Mouse (Mus musculus) embryonic facial prominence, embryonic 15.5 days (tissue): ENCODE measurements at regions not wholly inside any gene's neighbourhood (a gene's known extent, or its start where the extent isn't known, plus 50 kb on each side); places are given as distances from the start of the nearest gene placed in this dataset.

Source experiments
- ATAC-seq: fragments of 200-750 bp; cut with Nextera tagmentation; 2 replicates; pipeline ENCODE4 v1.8.0; 2017; ENCODE audit warnings: low read depth, moderate TSS enrichment; ENCODE audit not compliant: insufficient number of reproducible peaks, low FRiP score, low TSS enrichment
- H3K27ac ChIP-seq: fragments of 300-500 bp; sonication (generic); replicated peaks from 2 replicates; pipeline ENCODE4 v1.5.1; 2015; ENCODE audit warnings: mild to moderate bottlenecking, inconsistent platforms
- H3K27me3 ChIP-seq: fragments of 300-500 bp; sonication (generic); 2 replicates; pipeline ENCODE4 v1.6.1; 2015; ENCODE audit warnings: inconsistent platforms
- H3K36me3 ChIP-seq: fragments of 300-500 bp; sonication (generic); 2 replicates; pipeline ENCODE4 v1.6.1; 2015; ENCODE audit warnings: mild to moderate bottlenecking, inconsistent platforms
- H3K4me1 ChIP-seq: fragments of 300-500 bp; sonication (generic); 2 replicates; pipeline ENCODE4 v1.6.1; 2015; ENCODE audit warnings: inconsistent platforms
- H3K4me2 ChIP-seq: fragments of 300-500 bp; sonication (generic); replicated peaks from 2 replicates; pipeline ENCODE4 v1.6.1; 2015; ENCODE audit warnings: mild to moderate bottlenecking, inconsistent platforms
- H3K4me3 ChIP-seq: fragments of 300-500 bp; sonication (generic); replicated peaks from 2 replicates; pipeline ENCODE4 v1.5.1; 2015; ENCODE audit warnings: mild to moderate bottlenecking, inconsistent platforms
- H3K9ac ChIP-seq: fragments of 300-500 bp; sonication (generic); 2 replicates; pipeline ENCODE4 v1.6.1; 2015; ENCODE audit warnings: inconsistent platforms
- H3K9me3 ChIP-seq: fragments of 300-500 bp; sonication (generic); replicated peaks from 2 replicates; pipeline ENCODE4 v1.6.1; 2016; ENCODE audit warnings: inconsistent platforms
- WGBS: fragments of 180-500 bp; shearing (Covaris S2); methylation state at CpG from one replicate; pipeline ENCODE4 v1.1.7; 2015; 5-methylcytosine and 5-hydroxymethylcytosine counted together

DNA sequence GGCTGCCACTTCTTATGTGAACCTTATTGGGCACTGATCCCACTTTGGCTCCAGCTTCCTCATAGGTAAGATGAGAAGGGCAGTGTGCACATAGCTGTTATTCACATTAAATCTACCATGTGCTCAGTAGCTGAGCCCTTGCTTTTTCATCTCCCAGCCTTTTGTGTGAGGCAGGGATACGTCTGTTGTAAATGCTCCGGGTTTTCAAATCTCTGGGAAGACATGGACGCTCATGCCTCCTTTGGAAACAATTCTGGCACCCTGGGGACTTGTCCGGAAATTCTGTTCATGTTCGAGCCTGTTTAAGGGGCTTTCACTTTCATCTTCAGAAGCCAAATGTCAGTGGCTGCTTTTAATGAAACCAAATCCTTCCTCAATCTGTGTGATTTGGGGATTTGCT lies 312.7 kb downstream of the Bcl11a start:
- H3K4me2 ChIP-seq = no peak overlapping the region
- H3K9me3 ChIP-seq = no peaks in the 10 kb centered on the region
- no peaks in the 10 kb centered on the region for H3K36me3 ChIP-seq
- 0 out of 2 replicates have a peak, but pooled peaks cover 3% of the 10 kb centered on the region for H3K4me1 ChIP-seq
- WGBS = 6% methylated on average over 5 of the region's 5 CpGs
- H3K27me3 ChIP-seq = no peaks in the 10 kb centered on the region
- H3K27ac ChIP-seq = no peak overlapping the region
- ATAC-seq = no peak
- H3K9ac ChIP-seq = no peak overlapping the region
- no peak overlapping the region for H3K4me3 ChIP-seq

DNA sequence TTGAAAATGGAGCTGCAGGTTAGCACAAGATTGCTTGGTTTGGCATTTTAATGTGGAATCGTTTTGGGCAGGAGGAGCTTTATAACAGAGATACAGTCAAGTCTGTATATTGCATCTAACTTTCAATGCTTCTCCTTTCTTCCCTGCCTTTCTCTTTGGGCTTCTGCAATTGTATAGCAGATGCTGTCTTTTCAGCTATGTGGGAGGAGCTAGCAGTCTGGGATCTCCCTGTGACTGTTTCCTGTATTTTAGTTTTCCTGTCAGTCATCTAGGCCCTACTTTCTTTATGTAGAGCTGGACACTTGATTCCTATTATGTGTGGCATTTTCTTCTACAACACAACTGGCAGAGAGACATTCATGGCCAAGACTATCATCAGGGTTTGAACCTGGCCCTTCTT lies 313.5 kb downstream of the Bcl11a start:
- Histone ChIP-seq H3K36me3 (no peaks in the 10 kb centered on the region), H3K27ac (no peak overlapping the region), H3K4me1 (0 out of 2 replicates have a peak, but pooled peaks cover 3% of the 10 kb centered on the region), H3K27me3 (no peaks in the 10 kb centered on the region), H3K4me2 (no peak overlapping the region), H3K9ac (no peak overlapping the region), H3K9me3 (no peaks in the 10 kb centered on the region), H3K4me3 (no peak overlapping the region)
- no peak for ATAC-seq
- 41% methylated on average over 1 of the region's 1 CpGs for WGBS

GRCm38 (mm10) chr11:24395478-24395877 lies 317.6 kb downstream of the Bcl11a start:
- 88% methylated on average over 2 of the region's 2 CpGs for WGBS
- no peaks in the 10 kb centered on the region for H3K9me3 ChIP-seq
- ATAC-seq = no peak

DNA sequence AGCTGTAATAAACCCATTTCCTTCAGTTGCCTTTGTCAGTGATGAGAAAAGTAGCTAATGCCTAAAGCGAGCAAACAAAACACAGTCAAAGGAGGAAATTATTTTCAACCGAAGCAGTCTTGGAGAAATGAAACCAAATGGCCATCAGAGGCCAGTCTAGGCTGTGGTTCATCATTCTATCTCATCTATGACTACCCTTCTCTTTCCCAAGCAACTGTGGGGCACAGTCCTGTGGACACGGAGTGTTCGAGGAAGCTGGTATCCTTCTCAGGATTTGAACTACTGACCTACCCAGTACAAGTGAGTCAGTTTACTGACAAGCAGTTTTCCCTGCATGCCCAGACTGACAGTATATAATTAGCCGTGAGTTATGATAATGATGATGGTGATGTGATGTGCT lies 319.1 kb downstream of the Bcl11a start:
- Histone ChIP-seq H3K27me3 (no peaks in the 10 kb centered on the region), H3K9me3 (no peaks in the 10 kb centered on the region), H3K4me3 (no peak overlapping the region), H3K4me2 (no peak overlapping the region), H3K36me3 (no peaks in the 10 kb centered on the region), H3K27ac (no peak overlapping the region), H3K4me1 (no peaks in the 10 kb centered on the region), H3K9ac (no peak overlapping the region)
- no peak for ATAC-seq
- WGBS = 77% methylated on average over 5 of the region's 5 CpGs

More at GRCm38 (mm10) chr11:24395478-24395877, 317.6 kb downstream of the Bcl11a start:
- Histone ChIP-seq H3K9ac (no peak overlapping the region), H3K36me3 (no peaks in the 10 kb centered on the region), H3K4me2 (no peak overlapping the region), H3K4me1 (0 out of 2 replicates have a peak, but pooled peaks cover under 1% of the 10 kb centered on the region), H3K4me3 (no peak overlapping the region), H3K27ac (no peak overlapping the region), H3K27me3 (no peaks in the 10 kb centered on the region)

DNA sequence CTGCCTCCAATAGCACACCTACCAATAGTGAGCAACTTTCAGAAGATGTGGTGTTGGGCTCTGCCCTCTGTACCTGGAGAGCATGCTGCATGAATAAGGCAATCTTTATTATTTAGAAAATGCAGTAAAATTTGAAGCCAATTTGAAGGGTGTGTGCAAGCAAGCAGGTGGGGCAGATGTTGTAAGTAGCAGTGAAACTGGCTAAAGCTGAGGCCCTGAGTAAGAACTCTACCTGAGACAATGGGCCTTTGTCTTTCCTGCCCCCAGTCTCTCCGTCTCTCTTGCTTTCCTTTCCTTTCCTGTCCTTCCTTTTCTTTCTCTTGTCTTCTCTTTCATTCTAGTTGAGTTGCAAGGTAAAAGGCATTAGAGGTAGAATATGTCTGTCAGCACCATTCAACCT lies 319.9 kb downstream of the Bcl11a start:
- Histone ChIP-seq H3K27me3 (no peaks in the 10 kb centered on the region), H3K4me1 (no peaks in the 10 kb centered on the region), H3K9ac (no peak overlapping the region), H3K9me3 (no peaks in the 10 kb centered on the region), H3K4me2 (no peak overlapping the region), H3K4me3 (no peak overlapping the region), H3K36me3 (no peaks in the 10 kb centered on the region), H3K27ac (no peak overlapping the region)
- 44% methylated on average over 1 of the region's 1 CpGs for WGBS
- no peak for ATAC-seq

- Histone ChIP-seq H3K36me3 (no peaks in the 10 kb centered on the region), H3K4me3 (no peak overlapping the region), H3K9ac (no peak overlapping the region), H3K27me3 (no peaks in the 10 kb centered on the region), H3K4me1 (no peaks in the 10 kb centered on the region), H3K27ac (no peak overlapping the region), H3K4me2 (no peak overlapping the region), H3K9me3 (no peaks in the 10 kb centered on the region)
- WGBS = 79% methylated on average over 3 of the region's 3 CpGs
- ATAC-seq = no peak
Observed at GRCm38 (mm10) chr11:24401151-24401550, 323.3 kb downstream of the Bcl11a start.

DNA sequence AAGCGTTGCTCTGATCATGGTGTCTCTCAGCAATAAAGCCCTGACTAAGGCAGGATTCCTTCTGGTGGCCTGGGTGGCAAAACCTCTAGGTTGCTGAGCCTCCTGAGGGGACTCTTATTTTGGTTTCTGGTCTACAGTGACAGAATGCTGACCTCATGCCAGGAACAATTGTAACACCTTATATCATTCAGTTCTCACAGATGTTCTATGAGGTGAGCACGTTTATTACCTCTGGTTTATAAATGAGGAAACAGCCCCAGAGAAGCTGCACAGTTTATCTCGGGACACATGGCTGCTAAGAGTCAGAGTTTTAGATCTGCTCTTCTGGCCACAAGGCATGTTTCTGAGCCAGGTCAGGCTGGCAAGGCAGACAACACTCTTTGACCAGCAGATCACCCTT lies 324.3 kb downstream of the Bcl11a start:
- no peak overlapping the region for H3K4me3 ChIP-seq
- H3K4me2 ChIP-seq = no peak overlapping the region
- no peaks in the 10 kb centered on the region for H3K36me3 ChIP-seq
- WGBS = 70% methylated on average over 3 of the region's 3 CpGs
- no peak for ATAC-seq
- no peak overlapping the region for H3K27ac ChIP-seq
- no peaks in the 10 kb centered on the region for H3K27me3 ChIP-seq
- H3K9me3 ChIP-seq = no peaks in the 10 kb centered on the region
- no peaks in the 10 kb centered on the region for H3K4me1 ChIP-seq
- H3K9ac ChIP-seq = no peak overlapping the region

DNA sequence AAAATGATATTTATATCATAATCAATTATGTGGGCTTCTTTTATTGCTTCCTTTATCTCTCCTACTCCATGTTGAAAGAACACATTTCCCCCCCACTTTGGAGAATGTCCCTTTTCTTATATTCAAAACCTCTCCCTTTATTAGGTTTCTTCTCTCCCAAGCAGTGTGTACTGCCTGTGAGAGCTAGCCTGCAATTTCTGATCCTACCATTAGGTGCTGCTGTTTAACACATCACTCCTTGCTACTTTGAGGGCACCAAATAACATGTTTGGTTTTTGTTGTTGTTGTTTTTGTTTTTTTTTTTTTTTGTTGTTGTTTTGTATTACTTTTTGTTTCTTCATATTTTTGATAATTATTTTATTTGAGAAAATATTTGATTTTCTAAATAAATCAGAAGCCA lies 336.9 kb downstream of the Bcl11a start:
- no peak overlapping the region for H3K9ac ChIP-seq
- no peak overlapping the region for H3K27ac ChIP-seq
- H3K27me3 ChIP-seq = no peaks in the 10 kb centered on the region
- no peak overlapping the region for H3K4me2 ChIP-seq
- no peaks in the 10 kb centered on the region for H3K36me3 ChIP-seq
- H3K4me1 ChIP-seq = no peaks in the 10 kb centered on the region
- no peaks in the 10 kb centered on the region for H3K9me3 ChIP-seq
- no peak overlapping the region for H3K4me3 ChIP-seq
- ATAC-seq = no peak

GRCm38 (mm10) chr11:24422066-24422775 lies 344.4 kb downstream of the Bcl11a start:
- WGBS = 87% methylated on average over 10 of the region's 10 CpGs
- Histone ChIP-seq H3K36me3 (no peaks in the 10 kb centered on the region), H3K9me3 (no peaks in the 10 kb centered on the region), H3K9ac (no peak overlapping the region), H3K4me2 (no peak overlapping the region), H3K27me3 (no peaks in the 10 kb centered on the region), H3K27ac (no peak overlapping the region), H3K4me1 (no peaks in the 10 kb centered on the region), H3K4me3 (no peak overlapping the region)
- ATAC-seq = no peak

DNA sequence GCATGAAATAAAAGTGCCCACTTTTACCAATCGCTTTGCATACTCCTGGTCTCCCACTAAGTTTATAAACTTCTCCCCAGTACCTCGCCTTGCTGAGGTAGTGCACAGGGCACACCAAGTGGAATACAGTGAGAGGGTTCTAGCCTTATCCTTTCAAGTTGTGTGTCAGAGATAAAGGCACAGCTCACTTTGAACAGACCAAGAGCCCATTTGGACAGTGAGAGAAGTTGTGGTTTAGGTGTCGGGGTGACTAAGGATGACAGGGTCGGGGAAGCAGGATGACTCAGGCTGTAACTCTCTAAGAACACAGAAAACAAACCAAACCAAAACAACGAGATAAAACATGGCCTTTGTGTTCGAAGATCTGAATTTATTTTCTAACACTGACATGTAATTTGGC lies 345.4 kb downstream of the Bcl11a start:
- WGBS = 86% methylated on average over 6 of the region's 6 CpGs
- Histone ChIP-seq H3K27ac (no peak overlapping the region), H3K4me1 (no peaks in the 10 kb centered on the region), H3K36me3 (no peaks in the 10 kb centered on the region), H3K4me2 (no peak overlapping the region), H3K27me3 (no peaks in the 10 kb centered on the region), H3K4me3 (no peak overlapping the region), H3K9me3 (no peaks in the 10 kb centered on the region), H3K9ac (no peak overlapping the region)
- no peak for ATAC-seq

DNA sequence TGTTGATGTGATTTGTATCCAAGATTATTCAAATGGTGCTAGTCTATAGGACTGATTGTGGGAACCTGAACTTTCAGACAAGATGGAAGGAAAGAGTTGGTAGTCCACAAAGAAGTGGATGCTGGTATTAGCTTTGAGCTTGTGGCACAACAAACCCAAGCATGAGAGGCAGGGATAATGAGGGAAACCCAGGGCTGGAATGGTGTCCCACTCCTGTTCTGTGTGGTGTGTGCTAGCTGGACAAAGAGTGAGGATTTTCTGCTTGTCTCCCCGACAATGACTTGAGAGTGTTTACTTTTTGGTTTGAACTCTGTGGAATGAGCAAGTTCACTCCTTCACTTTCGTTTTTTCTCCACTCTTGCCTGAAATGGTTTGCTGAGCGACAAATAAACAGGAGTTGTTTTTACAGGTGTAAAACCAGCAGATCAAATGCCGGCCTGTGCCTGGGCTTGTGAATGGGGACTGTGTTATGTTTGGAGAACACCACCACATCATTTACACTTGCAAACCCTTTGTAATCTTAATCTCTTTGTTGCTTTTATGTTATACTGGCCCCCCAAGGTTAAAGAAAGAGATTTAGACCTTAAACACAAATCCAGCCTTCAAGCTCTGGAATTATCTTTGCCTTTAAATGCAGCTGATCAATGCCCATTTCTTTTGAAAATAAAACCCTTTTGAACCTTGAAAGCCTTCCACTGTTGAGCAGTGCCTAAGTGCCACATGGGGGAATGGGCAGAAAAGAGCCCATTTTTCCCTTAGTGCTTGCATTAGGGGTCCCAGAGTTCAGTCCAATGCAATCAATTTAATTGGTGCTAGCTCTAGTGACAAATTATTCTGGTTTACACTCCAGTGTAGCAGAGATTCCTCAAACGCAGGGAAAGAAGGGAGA lies 349.4 kb downstream of the Bcl11a start:
- no peak for ATAC-seq
- no peak overlapping the region for H3K27ac ChIP-seq
- no peak overlapping the region for H3K9ac ChIP-seq
- no peaks in the 10 kb centered on the region for H3K36me3 ChIP-seq
- 40% methylated on average over 5 of the region's 5 CpGs for WGBS
- no peak overlapping the region for H3K4me2 ChIP-seq
- H3K4me3 ChIP-seq = no peak overlapping the region
- no peaks in the 10 kb centered on the region for H3K27me3 ChIP-seq
- H3K4me1 ChIP-seq = no peaks in the 10 kb centered on the region
- no peaks in the 10 kb centered on the region for H3K9me3 ChIP-seq
